Mouse (Mus musculus) left cerebral cortex, postnatal 25 days (tissue): ENCODE measurements around the gene Eif4a3. TPM values are rescaled to one million over a fixed set of nuclear protein-coding genes. Genes with fewer than 3 reads are reported as not detected.
"Not testable (repeated sequence)": the region's sequence is repeated elsewhere in the genome, so short reads cannot be mapped to it uniquely, and the experiment has no call there.

Experiments used
- DNase-seq, 2 experiments: peaks; one replicate each; pipeline ENCODE4 v3.0.0; 2022; ENCODE audit warnings: low spot score in 2 of 2, mixed read lengths in 1 of 2
- intact Hi-C: fragments of 180-260 bp; cut with DNase I; formaldehyde crosslinking; loops from one replicate; pipeline ENCODE4 v1.15.1; 2025
- total RNA-seq, 2 experiments: library from RNA; stranded (reverse); gene quantifications; 2 replicates each; pipeline ENCODE4 v1.2.3; 2021

The Eif4a3 gene
- total RNA-seq, 2 experiments from 2014 or later, result 72.1 to 79.0 TPM

GRCm38 (mm10) chr11:119300986-119301385, 1.1 kb upstream of the Eif4a3 start:
- intact Hi-C loops, result loop anchor here (2.0 to 10.0 kb wide), 2 partner anchors 190 to 604 kb away; partner anchors contain the start of gene Endov
- no peak for DNase-seq

GRCm38 (mm10) chr11:119300246-119300935, 502 bp upstream of the Eif4a3 start:
- intact Hi-C loops, result loop anchor here (2.0 to 10.0 kb wide), 2 partner anchors 190 to 604 kb away; partner anchors contain the start of gene Endov
- peak in 1 of 2 experiments; percentile 25 for DNase-seq

- DNase-seq, result no peak
- intact Hi-C loops, result no loop called here
Observed at GRCm38 (mm10) chr11:119298917-119299316, 972 bp downstream of the Eif4a3 start.

- DNase-seq, result no peak
- intact Hi-C loops, result no loop called here
Observed at GRCm38 (mm10) chr11:119297996-119298395, 1.9 kb downstream of the Eif4a3 start.

GRCm38 (mm10) chr11:119292861-119293260, 7.0 kb downstream of the Eif4a3 start:
- DNase-seq, intact Hi-C loops: not testable (repeated sequence)

GRCm38 (mm10) chr11:119287207-119287992, 12.5 kb downstream of the Eif4a3 start:
- intact Hi-C loops, result no loop called here

GRCm38 (mm10) chr11:119285791-119286527, 13.9 kb downstream of the Eif4a3 start:
- intact Hi-C loops, result no loop called here
- DNase-seq, result no peak

More at GRCm38 (mm10) chr11:119287207-119287992, 12.5 kb downstream of the Eif4a3 start:
- peak in 1 of 2 experiments; percentile 41 for DNase-seq

- no peak for DNase-seq
- intact Hi-C loops, result no loop called here
Observed at GRCm38 (mm10) chr11:119281030-119281429, 18.9 kb downstream of the Eif4a3 start.

GRCm38 (mm10) chr11:119273186-119273930, 26.5 kb downstream of the Eif4a3 start:
- no peak for DNase-seq
- intact Hi-C loops, result no loop called here

- not testable (repeated sequence) for DNase-seq
Observed at GRCm38 (mm10) chr11:119272492-119272891, 27.4 kb downstream of the Eif4a3 start.

GRCm38 (mm10) chr11:119268557-119269195, 31.2 kb downstream of the Eif4a3 start:
- intact Hi-C loops, result no loop called here

More at GRCm38 (mm10) chr11:119272492-119272891, 27.4 kb downstream of the Eif4a3 start:
- intact Hi-C loops, result not testable (repeated sequence)

GRCm38 (mm10) chr11:119267768-119268556, 31.9 kb downstream of the Eif4a3 start, which contains the start of gene Gaa:
Gene Gaa (plus strand): TSS chr11:119267887.
- intact Hi-C loops, result no loop called here
- DNase-seq, result peak; percentile 96 to 98

More at GRCm38 (mm10) chr11:119268557-119269195, 31.2 kb downstream of the Eif4a3 start:
- peak; percentile 75 to 85 for DNase-seq

GRCm38 (mm10) chr11:119267241-119267674, 32.6 kb downstream of the Eif4a3 start:
- intact Hi-C loops, result no loop called here
- DNase-seq, result peak; percentile 37 to 38

- DNase-seq, result no peak
- intact Hi-C loops, result no loop called here
Observed at GRCm38 (mm10) chr11:119265811-119266210, 34.1 kb downstream of the Eif4a3 start.

- no peak for DNase-seq
- intact Hi-C loops, result no loop called here
Observed at GRCm38 (mm10) chr11:119264413-119264812, 35.5 kb downstream of the Eif4a3 start.

GRCm38 (mm10) chr11:119259977-119260376, 39.9 kb downstream of the Eif4a3 start:
- DNase-seq, result no peak
- intact Hi-C loops, result no loop called here

GRCm38 (mm10) chr11:119258572-119259322, 41.1 kb downstream of the Eif4a3 start:
- DNase-seq, result peak; percentile 56 to 65
- intact Hi-C loops, result no loop called here
